Mouse (Mus musculus) T-helper 1 cell (primary cell): Measurements from ENCODE around the gene Gps2.

Experiments used
- in situ Hi-C: fragments of 300-600 bp; cut with MboI, MseI; formaldehyde crosslinking; loops from one replicate; pipeline ENCODE4 v1.15.1; 2025; ENCODE audit warnings: high pct_unique_total_duplicates

Gps2 gene

DNA sequence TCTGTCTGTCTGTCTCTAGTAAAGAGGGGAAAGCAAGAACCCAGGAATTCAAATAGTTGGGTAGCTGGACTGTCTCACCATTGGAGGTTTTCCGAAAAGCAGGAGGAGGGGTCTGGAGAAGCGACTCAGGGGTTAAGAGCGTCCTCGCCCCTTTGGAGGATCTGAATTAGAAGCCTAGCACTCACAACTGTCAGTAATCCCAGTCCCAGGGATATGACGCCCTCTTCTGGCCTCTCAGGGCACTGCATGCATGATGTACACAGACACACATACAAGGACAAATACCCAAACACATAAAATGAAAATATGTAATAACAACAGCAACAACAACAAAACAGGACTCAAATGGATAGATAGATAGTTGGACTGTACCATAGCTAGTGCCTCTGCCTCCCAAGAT lies 46.9 kb downstream of the Gps2 start:
- in situ Hi-C loops = no loop called here

DNA sequence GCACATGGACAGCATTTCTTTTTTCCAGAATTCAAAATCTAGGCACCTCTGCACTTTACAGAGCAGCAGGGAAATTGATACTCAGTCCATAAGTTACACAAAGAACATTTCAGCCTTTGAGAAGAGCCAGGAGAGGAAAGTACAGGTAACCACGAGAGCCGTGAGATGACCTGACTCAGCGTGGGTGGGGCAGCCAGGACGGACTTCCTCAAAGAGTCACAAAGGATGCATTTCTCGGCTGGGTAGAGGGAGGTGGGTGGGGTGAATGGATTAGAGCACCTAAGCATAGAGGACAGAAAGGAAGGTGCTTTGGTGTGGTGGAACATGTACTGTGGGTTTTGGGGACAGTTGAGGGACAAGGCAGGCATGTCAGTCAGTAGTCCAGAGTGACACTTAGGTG lies 48.2 kb downstream of the Gps2 start:
- in situ Hi-C loops = no loop called here

DNA sequence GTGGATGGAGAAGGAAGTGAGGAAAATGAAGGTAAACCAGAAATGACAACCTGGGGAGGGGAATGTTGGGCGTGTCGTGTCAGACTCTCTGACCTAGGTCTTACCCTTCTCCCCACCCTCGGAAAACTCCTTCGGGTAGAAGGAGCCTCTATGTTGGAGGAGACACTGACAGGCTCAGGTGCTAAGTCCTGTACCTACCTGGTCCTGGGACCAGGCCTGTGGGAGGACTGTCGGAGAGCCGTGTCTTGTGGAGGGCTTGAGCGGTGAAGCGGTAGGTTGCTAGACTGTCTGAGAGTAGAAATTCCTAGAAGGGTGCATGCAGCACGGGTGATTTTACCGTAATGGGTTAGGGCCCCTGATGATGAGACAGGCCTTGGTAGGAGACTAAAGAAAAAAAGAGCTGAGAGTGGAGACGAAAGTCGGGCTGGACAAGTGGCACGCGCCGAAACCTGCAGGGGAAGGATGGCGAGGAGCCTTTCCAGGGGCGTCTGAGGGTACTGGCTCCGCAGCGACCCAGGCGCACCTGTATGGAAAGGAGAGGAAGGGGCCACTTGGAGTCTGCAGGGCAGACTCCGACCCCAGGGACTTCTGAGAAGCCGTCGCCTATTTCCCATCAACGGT lies 51.1 kb downstream of the Gps2 start, which contains the start of gene Cldn7:
Cldn7 (plus strand) TSS at position 130 of the 621 bp plus-strand sequence.
- in situ Hi-C loops = no loop called here

DNA sequence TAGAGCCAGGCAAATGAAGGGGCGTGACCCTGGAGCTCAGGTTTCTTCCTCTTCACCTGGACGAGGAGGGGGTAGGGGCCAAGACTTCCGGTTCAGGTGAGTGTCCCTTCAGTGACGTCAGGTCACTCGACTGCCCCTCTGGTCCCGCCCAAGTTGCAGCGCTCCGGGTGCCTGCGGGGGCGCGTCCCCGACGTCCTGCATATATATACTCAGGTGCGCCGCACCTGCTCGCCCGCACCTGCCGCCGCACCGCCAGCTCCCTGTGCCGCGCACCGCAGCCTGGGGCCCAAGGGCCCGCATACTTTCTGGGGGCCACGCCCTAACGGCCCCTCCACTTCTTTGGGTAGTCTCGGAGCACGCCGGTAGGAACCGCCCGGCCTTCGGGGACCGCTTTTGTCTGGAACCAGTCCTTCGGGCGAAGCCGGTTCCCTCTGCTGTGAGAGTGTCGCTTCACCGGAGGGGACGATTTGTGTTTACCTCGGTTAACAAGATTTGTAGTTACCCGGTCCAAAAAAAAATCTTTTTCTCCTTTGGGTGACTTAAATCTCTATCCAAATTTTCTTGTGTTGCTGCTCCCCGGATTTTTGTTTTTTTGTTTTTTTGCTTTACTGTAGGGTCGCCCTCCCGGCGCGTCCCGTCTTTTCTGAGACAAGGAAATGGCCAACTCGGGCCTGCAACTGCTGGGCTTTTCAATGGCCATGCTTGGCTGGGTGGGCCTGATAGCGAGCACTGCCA lies 51.8 kb downstream of the Gps2 start:
- in situ Hi-C loops = no loop called here
